Mouse (Mus musculus) spleen, adult 2 months (tissue): Measurements from ENCODE around the gene Lage3.
A peak's percentile ranks its signal among the peaks of the same experiment; 100 is the strongest.

Experiments used
- CTCF ChIP-seq: fragments of 200-500 bp; IDR thresholded peaks from 2 replicates; pipeline ENCODE4 v1.5.1; 2011; ENCODE audit warnings: mild to moderate bottlenecking, inconsistent platforms; ENCODE audit not compliant: insufficient read depth, insufficient read length, insufficient replicate concordance; ENCODE audit errors: extremely low read depth
- POLR2A ChIP-seq: fragments of 200-500 bp; IDR thresholded peaks from 2 replicates; pipeline ENCODE4 v1.6.1; 2011; ENCODE audit warnings: low read depth, low read length, inconsistent platforms

DNA sequence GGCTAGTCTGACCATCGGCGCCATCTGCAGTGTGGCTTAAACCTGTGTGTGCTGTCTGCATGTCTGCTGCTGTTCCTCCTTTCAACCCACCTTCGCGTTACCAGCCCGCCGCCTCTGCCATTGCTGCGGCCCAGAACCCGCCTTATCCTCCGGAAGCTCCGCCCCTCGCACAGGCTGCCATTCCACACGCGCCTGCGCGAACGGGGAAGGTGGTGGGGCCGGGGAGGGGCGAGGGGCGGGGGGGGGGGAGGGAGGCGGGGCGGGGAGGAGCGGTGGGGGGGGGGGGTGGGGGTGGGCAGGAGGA, at the start of gene Lage3:
- TF ChIP-seq POLR2A = peak; percentile 52
- TF ChIP-seq CTCF = no peak
